Mouse (Mus musculus): ENCODE data around the gene Slc18a2.

Slc18a2 gene

GRCm38 (mm10) chr19:59260718-59261442 is at the start of gene Slc18a2:
Gene Slc18a2 (plus strand): TSS chr19:59260896.
- ChIA-PET POLR2A (interaction anchor here (0.7 to 2.1 kb wide), 6 partner anchors 8 to 56 kb away, joined by 3 to 8 read pairs (median 3); no protein-coding TSS in a partner anchor), CTCF (interaction anchor here in 3 of 4 experiments (0.6 to 3.8 kb wide), 5 partner anchors 21 to 1103 kb away, joined by 3 to 20 read pairs (median 4); no protein-coding TSS in a partner anchor)

- CTCF ChIA-PET: no interaction called here
- POLR2A ChIA-PET: interaction anchor here in 1 of 4 experiments (0.6 kb wide), 1 partner anchor 11 kb away, joined by 4 read pairs; no protein-coding TSS in a partner anchor
These were observed 43.8 kb upstream of the Slc18a2 start for GRCm38 (mm10) chr19:59216891-59217290.

GRCm38 (mm10) chr19:59218991-59219390 is 41.7 kb upstream of the Slc18a2 start, which contains the start of gene Kcnk18:
Gene Kcnk18 (plus strand): TSS chr19:59219214.
- CTCF ChIA-PET: interaction anchor here (0.6 to 2.6 kb wide), 6 partner anchors 10 to 1199 kb away, joined by 4 to 11 read pairs (median 8); no protein-coding TSS in a partner anchor
- POLR2A ChIA-PET: interaction anchor here in 1 of 4 experiments (1.3 kb wide), 1 partner anchor 20 kb away, joined by 3 read pairs; no protein-coding TSS in a partner anchor

- ChIA-PET CTCF (interaction anchor here in 1 of 4 experiments (2.6 kb wide), 1 partner anchor 19 kb away, joined by 11 read pairs; no protein-coding TSS in a partner anchor), POLR2A (no interaction called here)
These were observed 39.6 kb upstream of the Slc18a2 start for GRCm38 (mm10) chr19:59221131-59221530.

- ChIA-PET POLR2A (interaction anchor here in 1 of 4 experiments (0.6 to 1.3 kb wide), 3 partner anchors 11 to 1151 kb away, joined by 3 to 4 read pairs (median 3); no protein-coding TSS in a partner anchor), CTCF (interaction anchor here in 3 of 4 experiments (1.1 to 4.9 kb wide), 4 partner anchors 11 to 19 kb away, joined by 3 to 28 read pairs (median 14); no protein-coding TSS in a partner anchor)
These were observed 32.3 kb upstream of the Slc18a2 start for GRCm38 (mm10) chr19:59228376-59228775.

GRCm38 (mm10) chr19:59232786-59233185 is 27.9 kb upstream of the Slc18a2 start:
- ChIA-PET POLR2A (no interaction called here), CTCF (interaction anchor here in 1 of 4 experiments (0.6 kb wide), 1 partner anchor 27 kb away, joined by 3 read pairs; no protein-coding TSS in a partner anchor)

- CTCF ChIA-PET: interaction anchor here in 1 of 4 experiments (0.8 kb wide), 1 partner anchor 198 kb away, joined by 7 read pairs; no protein-coding TSS in a partner anchor
- POLR2A ChIA-PET: no interaction called here
These were observed 25.7 kb upstream of the Slc18a2 start for GRCm38 (mm10) chr19:59235001-59235400.

GRCm38 (mm10) chr19:59236046-59236445 is 24.6 kb upstream of the Slc18a2 start:
- CTCF ChIA-PET: interaction anchor here in 1 of 4 experiments (0.6 to 1.2 kb wide), 2 partner anchors 33 to 1556 kb away, joined by 3 to 5 read pairs; no protein-coding TSS in a partner anchor

GRCm38 (mm10) chr19:59238630-59239029 is 22.1 kb upstream of the Slc18a2 start:
- ChIA-PET CTCF (interaction anchor here (0.6 to 2.2 kb wide), 34 partner anchors 9 to 1072 kb away, joined by 3 to 28 read pairs (median 5); partner anchors contain the start of genes Slc18a2 (in 2 of the 4), Eno4 (in 1 of the 4), Hspa12a (in 1 of the 4) and Pdzd8 (in 1 of the 4)), POLR2A (interaction anchor here in 1 of 4 experiments (1.1 kb wide), 1 partner anchor 11 kb away, joined by 3 read pairs; no protein-coding TSS in a partner anchor)

More at GRCm38 (mm10) chr19:59236046-59236445, 24.6 kb upstream of the Slc18a2 start:
- POLR2A ChIA-PET: no interaction called here

GRCm38 (mm10) chr19:59239124-59239817 is 21.4 kb upstream of the Slc18a2 start:
- ChIA-PET POLR2A (interaction anchor here (0.5 to 1.1 kb wide), 6 partner anchors 11 to 332 kb away, joined by 3 to 8 read pairs (median 3); partner anchors contain the start of gene Slc18a2 (in 1 of the 4)), CTCF (interaction anchor here (0.5 to 2.2 kb wide), 108 partner anchors 8 to 1101 kb away, joined by 3 to 28 read pairs (median 4); partner anchors contain the start of genes Eno4 (in 2 of the 4), Hspa12a (in 2 of the 4), Slc18a2 (in 2 of the 4) and Kcnk18 (in 1 of the 4))

GRCm38 (mm10) chr19:59241987-59242386 is 18.7 kb upstream of the Slc18a2 start:
- ChIA-PET POLR2A (no interaction called here), CTCF (no interaction called here)

GRCm38 (mm10) chr19:59243057-59243456 is 17.6 kb upstream of the Slc18a2 start:
- ChIA-PET POLR2A (no interaction called here), CTCF (interaction anchor here in 1 of 4 experiments (0.6 to 1.0 kb wide), 2 partner anchors 17 to 35 kb away, joined by 3 read pairs; no protein-coding TSS in a partner anchor)

GRCm38 (mm10) chr19:59248144-59248543 is 12.6 kb upstream of the Slc18a2 start:
- POLR2A ChIA-PET: no interaction called here
- CTCF ChIA-PET: interaction anchor here in 3 of 4 experiments (1.5 to 2.5 kb wide), 2 partner anchors 9 kb away, joined by 5 to 11 read pairs (median 7); no protein-coding TSS in a partner anchor

- POLR2A ChIA-PET: no interaction called here
- CTCF ChIA-PET: interaction anchor here in 2 of 4 experiments (1.6 to 2.5 kb wide), 1 partner anchor 9 kb away, joined by 5 to 11 read pairs; no protein-coding TSS in a partner anchor
These were observed 12.0 kb upstream of the Slc18a2 start for GRCm38 (mm10) chr19:59248553-59249286.

GRCm38 (mm10) chr19:59252651-59253050 is 8.0 kb upstream of the Slc18a2 start:
- ChIA-PET CTCF (no interaction called here), POLR2A (interaction anchor here in 1 of 4 experiments (1.2 kb wide), 1 partner anchor 8 kb away, joined by 3 read pairs; the partner anchor contains the start of gene Slc18a2)

GRCm38 (mm10) chr19:59259633-59260032 is 1.1 kb upstream of the Slc18a2 start:
- POLR2A ChIA-PET: interaction anchor here in 3 of 4 experiments (1.1 to 2.1 kb wide), 3 partner anchors 10 to 20 kb away, joined by 3 to 8 read pairs (median 4); no protein-coding TSS in a partner anchor

GRCm38 (mm10) chr19:59261604-59262003 is 908 bp downstream of the Slc18a2 start:
- ChIA-PET CTCF (interaction anchor here in 2 of 4 experiments (2.7 to 3.8 kb wide), 2 partner anchors 22 kb away, joined by 13 to 20 read pairs; no protein-coding TSS in a partner anchor), POLR2A (interaction anchor here in 2 of 4 experiments (0.6 to 2.1 kb wide), 3 partner anchors 8 to 820 kb away, joined by 3 to 8 read pairs (median 4); no protein-coding TSS in a partner anchor)

More at GRCm38 (mm10) chr19:59259633-59260032, 1.1 kb upstream of the Slc18a2 start:
- CTCF ChIA-PET: interaction anchor here (0.6 to 3.8 kb wide), 7 partner anchors 16 to 677 kb away, joined by 3 to 20 read pairs (median 4); no protein-coding TSS in a partner anchor

All from embryonic stem cell, embryonic (primary cell).